Mouse (Mus musculus) hindbrain, embryonic 14.5 days (tissue): ENCODE data around the gene L1cam. TPM values are rescaled to one million over a fixed set of nuclear protein-coding genes. Genes with fewer than 3 reads are reported as not detected.

ENCODE experiments used
- ATAC-seq: fragments of 200-750 bp; cut with Nextera tagmentation; 2 replicates; pipeline ENCODE4 v1.8.0; 2017; ENCODE audit warnings: moderate number of reproducible peaks, mild to moderate bottlenecking, moderate TSS enrichment, moderate library complexity; ENCODE audit not compliant: low FRiP score
- DNase-seq: peaks from one replicate; pipeline ENCODE4 v3.0.0-alpha.2; 2015; ENCODE audit warnings: low spot score
- H3K27ac ChIP-seq: fragments of 300-500 bp; sonication (generic); 2 replicates; pipeline ENCODE4 v1.5.1; 2014; ENCODE audit warnings: mild to moderate bottlenecking, moderate library complexity
- H3K27me3 ChIP-seq: fragments of 300-500 bp; sonication (generic); 2 replicates; pipeline ENCODE4 v1.6.1; 2014; ENCODE audit warnings: mild to moderate bottlenecking, low read length, mixed read lengths; ENCODE audit not compliant: control insufficient read depth, insufficient read depth
- H3K36me3 ChIP-seq: fragments of 300-500 bp; sonication (generic); replicated peaks from 2 replicates; pipeline ENCODE4 v1.6.1; 2014; ENCODE audit not compliant: control insufficient read depth, insufficient read depth
- H3K4me1 ChIP-seq: fragments of 300-500 bp; sonication (generic); replicated peaks from 2 replicates; pipeline ENCODE4 v1.6.1; 2014; ENCODE audit warnings: antibody characterized with exemption, low read length, mixed read lengths; ENCODE audit not compliant: control insufficient read depth, insufficient read depth
- H3K4me2 ChIP-seq: fragments of 300-500 bp; sonication (generic); replicated peaks from 2 replicates; pipeline ENCODE4 v1.6.1; 2014; ENCODE audit warnings: mild to moderate bottlenecking, moderate library complexity
- H3K4me3 ChIP-seq: fragments of 300-500 bp; sonication (generic); replicated peaks from 2 replicates; pipeline ENCODE4 v1.5.1; 2014; ENCODE audit warnings: mild to moderate bottlenecking, low read length
- H3K9ac ChIP-seq: fragments of 300-500 bp; sonication (generic); 2 replicates; pipeline ENCODE4 v1.6.1; 2014
- H3K9me3 ChIP-seq: fragments of 300-500 bp; sonication (generic); 2 replicates; pipeline ENCODE4 v1.6.1; 2016; ENCODE audit warnings: low read length; ENCODE audit not compliant: control insufficient read depth
- WGBS: fragments of 180-500 bp; shearing (Covaris S2); extraction: QIAGEN DNeasy Blood & Tissue Kit; methylation state at CpG from one replicate; pipeline ENCODE4 v1.1.7; 2014; 5-methylcytosine and 5-hydroxymethylcytosine counted together
- polyA plus RNA-seq: library from polyadenylated mRNA; unstranded; fragments of >200 nt; fragmentation: Nextera tagmentation; extraction: Ambion mirVana; gene quantifications from 2 replicates; pipeline ENCODE4 v1.2.1, GENCODE M21; 2014

The L1cam gene
- polyA plus RNA-seq, 1 experiment from 2014 or later: 135 TPM

DNA sequence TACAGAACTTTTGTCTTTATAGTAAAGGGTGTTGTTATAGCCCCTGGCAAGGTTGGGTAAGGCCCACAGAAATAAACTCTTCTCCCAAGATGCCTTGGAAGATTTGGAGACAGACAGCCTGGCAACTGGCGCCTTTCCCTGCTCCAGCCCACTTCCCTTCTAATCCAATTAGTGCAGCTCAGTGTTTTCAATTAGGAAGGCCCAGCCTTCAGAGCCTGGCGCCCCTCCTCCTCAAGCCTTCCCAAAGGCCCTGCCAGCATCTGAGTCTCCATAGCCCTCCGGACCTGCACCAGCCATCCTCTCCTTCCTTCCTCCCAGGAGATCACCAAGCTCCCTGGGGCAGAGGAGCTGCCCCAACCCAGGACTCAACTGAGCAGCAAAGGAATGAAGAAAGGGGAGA, 28.6 kb downstream of the L1cam start:
- Histone ChIP-seq H3K36me3 (peaks cover 29% of the 10 kb centered on the region), H3K27me3 (no peaks in the 10 kb centered on the region), H3K4me2 (no peak overlapping the region), H3K9ac (no peak overlapping the region), H3K4me1 (peaks cover 20% of the 10 kb centered on the region; the same call in 1 of the 2 replicates), H3K9me3 (no peaks in the 10 kb centered on the region), H3K27ac (peak overlapping the region; percentile 69), H3K4me3 (no peak overlapping the region)
- DNase-seq (no peak), ATAC-seq (no peak)
- 15% methylated on average over 3 of the region's 3 CpGs for WGBS

DNA sequence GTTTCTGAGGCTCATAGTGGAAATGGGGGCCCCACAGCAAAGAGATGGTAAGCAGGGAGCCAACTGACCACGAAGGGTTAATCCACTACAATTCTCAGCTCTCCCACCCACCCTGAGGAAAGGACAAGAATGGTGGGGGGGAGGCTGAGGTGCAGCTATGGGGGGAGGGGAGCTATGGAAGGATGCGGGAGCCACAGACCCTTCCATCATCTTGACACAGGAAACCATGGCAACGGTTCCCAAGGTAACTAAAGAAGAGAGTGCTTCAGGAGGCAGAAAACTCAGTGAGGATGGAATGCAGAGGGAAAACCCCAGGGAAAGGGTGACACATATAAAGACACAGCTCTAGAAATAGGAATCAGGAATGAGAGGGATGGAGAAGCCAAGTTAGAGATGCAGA, 31.2 kb downstream of the L1cam start:
- ATAC-seq (peak; percentile 63), DNase-seq (peak; percentile 63)
- WGBS: 41% methylated on average over 3 of the region's 3 CpGs
- Histone ChIP-seq H3K27me3 (no peaks in the 10 kb centered on the region), H3K9ac (no peak overlapping the region), H3K4me2 (no peak overlapping the region), H3K4me3 (no peak overlapping the region), H3K36me3 (peaks cover 55% of the 10 kb centered on the region), H3K9me3 (no peaks in the 10 kb centered on the region), H3K27ac (peak overlapping the region; percentile 71), H3K4me1 (peaks cover 17% of the 10 kb centered on the region; the same call in 1 of the 2 replicates)

DNA sequence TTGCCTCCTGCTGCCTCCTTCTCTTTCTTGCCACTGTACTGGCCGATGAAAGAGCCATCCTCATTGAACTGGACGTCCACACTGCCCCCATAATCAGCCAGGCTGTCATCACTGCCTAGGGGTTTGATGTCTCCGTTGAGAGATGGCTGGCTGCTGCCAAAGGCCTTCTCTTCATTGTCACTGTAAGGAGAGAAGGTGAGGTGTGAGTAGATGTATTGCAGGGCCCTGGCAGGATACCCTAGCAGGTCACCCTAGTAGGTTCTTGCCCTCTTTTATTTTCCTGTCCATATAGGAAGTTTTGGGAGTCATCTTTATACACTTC, 40.9 kb downstream of the L1cam start:
- no peak overlapping the region for H3K4me2 ChIP-seq
- no peaks in the 10 kb centered on the region for H3K27me3 ChIP-seq
- no peak overlapping the region for H3K4me3 ChIP-seq
- no peak for DNase-seq
- 70% methylated on average over 3 of the region's 3 CpGs for WGBS
- H3K9me3 ChIP-seq: no peaks in the 10 kb centered on the region
- no peak for ATAC-seq
- H3K4me1 ChIP-seq: no peaks in the 10 kb centered on the region
- no peak overlapping the region for H3K27ac ChIP-seq
- H3K36me3 ChIP-seq: peaks cover 48% of the 10 kb centered on the region
- no peak overlapping the region for H3K9ac ChIP-seq

DNA sequence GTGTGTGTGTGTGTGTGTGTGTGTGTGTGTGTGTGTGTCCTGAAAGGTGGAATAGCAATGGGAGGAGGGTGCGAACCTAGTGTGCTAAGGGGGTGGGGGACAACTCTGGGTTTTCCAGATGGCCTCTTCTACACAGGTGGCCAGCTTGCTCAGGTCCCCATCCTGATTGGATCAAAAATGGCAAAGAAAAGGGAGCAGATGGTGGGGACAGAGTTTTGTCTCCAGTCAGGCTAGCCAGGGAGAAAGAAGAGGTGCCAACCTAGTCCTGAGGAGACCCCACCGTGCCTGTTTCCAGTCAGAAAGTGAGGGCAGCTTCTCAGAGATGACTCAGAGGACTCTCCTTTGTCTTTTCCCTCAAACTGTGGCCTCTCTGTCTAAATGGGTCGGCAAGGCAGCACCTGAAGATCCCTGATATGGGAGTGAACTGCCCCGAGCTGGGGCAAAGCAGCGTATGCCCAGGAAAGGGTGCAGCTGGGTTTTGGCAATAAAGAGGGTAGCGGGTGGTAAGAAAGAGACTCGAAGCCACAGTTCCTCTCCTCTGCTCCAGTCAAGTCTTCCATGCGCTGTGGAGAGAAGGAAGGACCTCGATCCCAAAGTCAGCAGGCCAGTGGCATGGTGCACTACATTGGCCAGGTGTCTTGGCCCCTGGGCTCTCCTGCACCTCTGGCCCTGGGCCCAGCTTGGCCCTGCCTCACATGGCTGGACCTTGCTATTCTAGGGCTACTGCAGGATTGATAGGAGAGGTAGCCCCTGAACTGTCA, 41.4 kb downstream of the L1cam start:
- H3K27me3 ChIP-seq: no peaks in the 10 kb centered on the region
- no peak for DNase-seq
- WGBS: 82% methylated on average over 8 of the region's 9 CpGs
- no peak overlapping the region for H3K27ac ChIP-seq
- H3K4me3 ChIP-seq: no peak overlapping the region
- H3K36me3 ChIP-seq: peaks cover 43% of the 10 kb centered on the region
- ATAC-seq: no peak
- no peak overlapping the region for H3K4me2 ChIP-seq
- no peak overlapping the region for H3K9ac ChIP-seq
- H3K4me1 ChIP-seq: no peaks in the 10 kb centered on the region
- no peaks in the 10 kb centered on the region for H3K9me3 ChIP-seq

DNA sequence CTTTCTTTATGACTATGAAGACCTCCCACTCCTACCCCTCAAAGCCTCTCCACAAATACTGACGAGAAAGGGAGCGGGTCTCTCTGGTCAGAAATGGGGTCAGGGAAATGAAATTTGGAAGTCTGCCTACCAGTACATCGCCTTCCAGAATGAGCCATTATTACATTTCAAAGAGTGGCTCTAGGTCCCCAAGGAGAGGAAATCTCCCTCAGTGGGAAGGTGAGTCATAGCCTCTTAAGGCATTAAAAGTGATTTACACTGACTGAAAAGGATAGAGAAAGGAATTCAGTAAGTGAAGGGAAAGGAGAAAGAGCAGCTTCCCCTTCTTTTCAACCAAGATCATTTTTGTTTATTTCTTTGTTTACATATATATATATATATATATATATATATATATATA, 59.2 kb downstream of the L1cam start:
- DNase-seq (no peak), ATAC-seq (no peak)
- H3K27ac ChIP-seq: no peak overlapping the region
- no peak overlapping the region for H3K9ac ChIP-seq
- H3K4me2 ChIP-seq: no peak overlapping the region
- no peaks in the 10 kb centered on the region for H3K9me3 ChIP-seq
- H3K4me1 ChIP-seq: no peaks in the 10 kb centered on the region
- WGBS: 83% methylated on average over 3 of the region's 3 CpGs
- no peaks in the 10 kb centered on the region for H3K36me3 ChIP-seq
- H3K4me3 ChIP-seq: no peak overlapping the region
- no peaks in the 10 kb centered on the region for H3K27me3 ChIP-seq

DNA sequence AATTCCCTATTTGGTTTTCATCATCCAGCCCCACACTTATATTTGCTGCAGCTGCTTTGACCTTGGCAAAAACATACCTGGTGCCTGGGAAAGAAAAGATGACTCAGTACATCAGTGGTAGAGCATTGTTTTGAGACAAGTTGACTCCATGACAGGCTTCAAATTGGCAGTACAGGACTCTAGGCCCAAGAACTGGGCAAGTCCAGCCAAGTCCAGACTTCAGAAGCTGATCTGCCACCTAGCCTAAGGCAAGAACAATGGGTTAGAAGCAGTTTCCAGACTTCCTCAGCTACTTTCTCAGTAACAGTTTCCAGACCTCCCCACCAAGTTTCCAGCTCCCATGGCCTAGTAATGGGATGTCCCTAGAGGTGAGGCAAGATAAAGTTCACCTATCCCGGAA, 60.2 kb downstream of the L1cam start:
- Histone ChIP-seq H3K4me3 (no peak overlapping the region), H3K9ac (no peak overlapping the region), H3K36me3 (no peaks in the 10 kb centered on the region), H3K27me3 (no peaks in the 10 kb centered on the region), H3K9me3 (no peaks in the 10 kb centered on the region), H3K4me2 (no peak overlapping the region), H3K27ac (no peak overlapping the region), H3K4me1 (no peaks in the 10 kb centered on the region)
- DNase-seq: no peak
- 83% methylated on average over 1 of the region's 1 CpGs for WGBS
- no peak for ATAC-seq

DNA sequence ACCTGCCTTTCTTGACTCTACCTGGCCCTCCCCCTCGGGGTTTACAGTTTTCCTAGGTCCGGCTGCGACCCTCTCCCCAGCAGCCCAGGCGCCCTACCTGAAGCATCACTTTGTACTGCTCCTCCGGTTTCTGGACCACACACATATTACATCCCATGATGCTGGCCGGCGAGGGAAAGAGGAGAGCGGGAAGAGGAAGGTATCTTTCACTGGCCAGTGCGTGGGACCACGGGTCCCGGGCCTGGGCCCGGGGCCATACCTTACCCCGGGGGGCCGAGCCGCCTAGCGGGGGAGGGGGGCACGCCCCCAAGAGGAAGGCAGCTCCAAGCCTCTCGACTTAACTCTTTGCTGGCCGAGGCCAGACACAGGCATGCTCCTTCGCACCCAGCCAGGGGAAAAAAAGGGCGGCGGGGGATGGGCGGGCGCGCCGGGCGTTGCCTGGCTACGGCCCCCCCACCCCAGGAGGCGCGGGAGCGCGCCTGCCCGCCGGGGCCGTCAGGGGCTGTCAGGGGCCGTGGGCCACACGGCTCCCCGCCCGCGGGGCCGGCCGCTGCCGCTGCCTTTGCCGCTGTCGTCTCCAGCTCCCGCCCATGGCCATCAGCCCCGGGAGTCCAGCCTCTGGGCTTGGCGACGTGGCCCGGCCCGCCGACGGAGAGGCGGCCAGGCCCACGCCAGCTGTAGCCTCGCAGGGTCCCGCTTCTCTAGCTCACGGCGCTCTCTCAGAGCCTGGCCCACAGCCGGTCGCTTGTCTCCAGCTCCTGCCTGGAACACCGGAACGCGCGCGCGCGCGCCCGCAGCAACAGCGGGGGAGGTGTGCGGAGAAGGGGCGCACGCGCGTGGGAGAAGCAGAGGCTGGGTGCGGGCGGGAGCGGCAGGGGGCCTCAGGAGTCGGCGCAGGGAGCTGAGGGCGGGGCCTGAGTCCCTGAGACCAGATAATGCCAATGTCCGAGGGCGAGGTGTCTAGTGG, 71.4 kb downstream of the L1cam start, which contains the start of gene Pdzd4:
Gene Pdzd4, minus strand, starts transcription at position 785 of the 967 bp plus-strand sequence.
- H3K4me3 ChIP-seq: peak within 1 kb of the TSS; percentile 62
- peak within 1 kb of the TSS; percentile 75 for H3K9ac ChIP-seq
- no peaks in the 10 kb centered on the region for H3K27me3 ChIP-seq
- WGBS: 17% methylated on average over 61 of the region's 84 CpGs
- DNase-seq: peak; percentile 75
- H3K27ac ChIP-seq: peak within 1 kb of the TSS; percentile 90
- H3K4me2 ChIP-seq: peak within 1 kb of the TSS; percentile 63
- H3K4me1 ChIP-seq: peaks cover 13% of the 10 kb centered on the region
- peak; percentile 92 for ATAC-seq
- no peaks in the 10 kb centered on the region for H3K36me3 ChIP-seq
- no peaks in the 10 kb centered on the region for H3K9me3 ChIP-seq

DNA sequence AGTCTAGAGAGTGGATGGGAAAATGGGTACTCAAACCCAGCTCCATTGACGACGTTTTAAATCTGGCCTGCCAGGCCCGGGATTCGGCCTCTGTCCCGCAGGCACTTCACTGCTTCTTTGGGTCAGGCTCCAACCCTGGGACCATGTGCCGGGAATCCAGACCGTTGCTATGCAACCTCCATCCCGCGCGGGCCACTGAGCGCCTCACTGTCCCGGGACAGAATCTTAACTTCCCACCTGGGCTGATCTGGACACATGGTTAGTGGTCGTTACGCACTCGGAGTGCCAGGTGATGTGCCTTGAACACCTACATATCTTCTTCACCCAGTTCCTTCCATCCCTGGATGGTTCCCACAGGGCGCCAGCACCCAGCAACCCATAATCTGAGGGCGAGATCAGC, 72.2 kb downstream of the L1cam start:
- peak overlapping the region; percentile 62 for H3K4me3 ChIP-seq
- H3K4me2 ChIP-seq: peak overlapping the region; percentile 63
- H3K9ac ChIP-seq: peak overlapping the region; percentile 75
- no peaks in the 10 kb centered on the region for H3K27me3 ChIP-seq
- no peaks in the 10 kb centered on the region for H3K9me3 ChIP-seq
- H3K4me1 ChIP-seq: peaks cover 13% of the 10 kb centered on the region
- DNase-seq (no peak), ATAC-seq (peak; percentile 38)
- whole genome bisulfite sequencing: 16% methylated on average over 17 of the region's 17 CpGs
- H3K27ac ChIP-seq: no peak overlapping the region; the same call in 1 of the 2 replicates
- no peaks in the 10 kb centered on the region for H3K36me3 ChIP-seq

DNA sequence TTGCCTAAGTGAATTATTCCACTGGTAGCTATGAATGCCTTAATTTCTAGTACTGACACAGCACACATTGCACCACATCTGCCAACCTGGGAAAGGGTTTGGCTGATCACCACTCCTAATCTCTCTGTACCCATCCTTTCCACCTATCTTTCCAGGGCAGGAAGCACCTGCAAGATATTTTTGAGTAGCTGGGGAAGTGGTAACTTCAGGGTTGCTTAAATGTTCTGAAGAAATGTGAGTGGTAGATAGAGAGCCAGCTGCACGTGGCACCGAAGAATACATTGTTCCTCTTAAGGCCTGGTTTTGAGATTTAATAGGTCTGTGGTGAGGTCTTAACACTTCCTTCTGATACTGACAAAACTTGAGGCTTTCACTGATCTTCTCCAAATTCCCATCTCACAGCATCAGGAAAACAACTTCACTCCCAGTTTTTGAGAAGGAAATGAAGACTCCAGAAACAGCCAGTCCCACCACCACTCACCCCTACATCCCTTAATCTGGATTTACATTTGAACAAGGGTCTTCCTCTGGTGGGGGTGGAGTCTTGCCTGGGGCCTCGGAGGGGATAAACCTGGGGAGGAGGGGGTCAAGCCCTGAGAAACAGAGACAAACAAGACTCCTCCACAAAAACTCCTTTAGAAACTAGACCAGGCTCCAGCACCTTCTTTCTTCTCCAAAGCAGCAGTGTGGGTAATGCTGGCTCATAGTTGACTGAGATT, 79.2 kb downstream of the L1cam start:
- H3K27ac ChIP-seq: no peak overlapping the region
- H3K36me3 ChIP-seq: no peaks in the 10 kb centered on the region
- no peaks in the 10 kb centered on the region for H3K4me1 ChIP-seq
- WGBS: 54% methylated on average over 3 of the region's 3 CpGs
- H3K27me3 ChIP-seq: no peaks in the 10 kb centered on the region
- no peaks in the 10 kb centered on the region for H3K9me3 ChIP-seq
- H3K4me3 ChIP-seq: no peak overlapping the region
- no peak for DNase-seq
- H3K4me2 ChIP-seq: no peak overlapping the region
- no peak overlapping the region for H3K9ac ChIP-seq
- ATAC-seq: no peak
